21 mouse cellular contexts compared by ENCODE assay signal in genomic region chr1:64298188-64298587, GRCm38 (mm10).
A peak's percentile ranks its signal among the peaks of the same experiment; 100 is the strongest.
DNase-seq lines count a peak whose midpoint lies in the region; TF ChIP-seq lines count a peak whose summit lies in the region.
"Had no signal": no experiment of that assay in that cellular context is flagged by ENCODE, and none has a peak within 500 bp of the region (broad histone marks: within the 10 kb centered on the region; RNA-seq: fewer than 3 reads in every experiment).

No protein-coding gene starts in this region.

- H3ac ChIP-seq in C2C12 (ENCODE audit: control insufficient read depth, insufficient read length, low read depth), result no peak overlapping the region

- peak; percentile 64 for DNase-seq in heart, adult 11 months
- no peak for DNase-seq in heart, adult 18-20 months
- peak; percentile 37 for DNase-seq in 3134 (ENCODE audit: extremely low read depth, insufficient read length, low spot score)
- no peak for DNase-seq in yolk sac, embryonic 10.5 days (ENCODE audit: low spot score)
- no peak for DNase-seq in embryo, embryonic 9.5 days (ENCODE audit: extremely low spot score)
- DNase-seq: adrenal gland, adult 8-10 months; adrenal gland, postnatal 14 days; adrenal gland, postnatal 36 days; B cell, adult 2 months; cerebellum, adult 11-12 months; cerebellum, adult 2 months; cerebellum, adult 9-10 months; cerebellum, postnatal 14 days; cerebellum, postnatal 36 days; embryo, embryonic 11 days; forebrain, postnatal 0 days had no signal

- H3K79me2 ChIP-seq in C2C12 (ENCODE audit: control insufficient read depth, insufficient read depth), result no peaks in the 10 kb centered on the region

- no peak for TF ChIP-seq CTCF in C2C12 (IDR thresholded peaks at IDR 0.05; ENCODE audit: control insufficient read depth, insufficient read depth, insufficient read length)

- no peaks in the 10 kb centered on the region for H3K79me3 ChIP-seq in C2C12 (ENCODE audit: low read depth)

- no peak overlapping the region for H3K4me3 ChIP-seq in C2C12 (ENCODE audit: insufficient read depth, poor library complexity, severe bottlenecking)
- H3K4me3 ChIP-seq: embryonic facial prominence, embryonic 10.5 days; embryonic facial prominence, embryonic 12.5 days; forebrain, embryonic 13.5 days; forebrain, embryonic 15.5 days had no signal

- no peaks in the 10 kb centered on the region for H3K36me3 ChIP-seq in C2C12 (ENCODE audit: control insufficient read depth, insufficient read depth)
- H3K36me3 ChIP-seq: embryonic facial prominence, embryonic 10.5 days; embryonic facial prominence, embryonic 12.5 days; forebrain, embryonic 15.5 days had no signal

- H3K27me3 ChIP-seq in C2C12 (ENCODE audit: control insufficient read depth, insufficient read depth, insufficient read length), result no peaks in the 10 kb centered on the region
- H3K27me3 ChIP-seq: embryonic facial prominence, embryonic 12.5 days; forebrain, embryonic 13.5 days; forebrain, embryonic 15.5 days had no signal

TF ChIP-seq in C2C12, 6 proteins besides CTCF, POLR2A, EP300 and RAD21:
- TF ChIP-seq CEBPB (IDR thresholded peaks at IDR 0.05; ENCODE audit: low read depth) (no peak), MYOD1 (IDR thresholded peaks at IDR 0.05; ENCODE audit: control insufficient read depth, insufficient read length, low read depth) (no peak), MAX (IDR thresholded peaks at IDR 0.05) (peak; percentile 44), USF1 (IDR thresholded peaks at IDR 0.05; ENCODE audit: low read depth) (no peak), MYOG (IDR thresholded peaks at IDR 0.05; ENCODE audit: control insufficient read depth, extremely low read depth, insufficient read length) (no peak), FOSL1 (IDR thresholded peaks at IDR 0.05; ENCODE audit: insufficient read depth, low read length, poor library complexity, severe bottlenecking) (no peak)

Comparison
In these comparisons a context has a peak if more than half of its experiments do, and no peak if none do; other contexts are left out.
1. DNase-seq: peak in heart, adult 11 months (single experiment) and 3134 (single experiment); none in heart, adult 18-20 months (0 of 2), yolk sac, embryonic 10.5 days (single experiment) and embryo, embryonic 9.5 days (single experiment).